Mouse (Mus musculus): ENCODE data around the gene Ccna2.

DNA sequence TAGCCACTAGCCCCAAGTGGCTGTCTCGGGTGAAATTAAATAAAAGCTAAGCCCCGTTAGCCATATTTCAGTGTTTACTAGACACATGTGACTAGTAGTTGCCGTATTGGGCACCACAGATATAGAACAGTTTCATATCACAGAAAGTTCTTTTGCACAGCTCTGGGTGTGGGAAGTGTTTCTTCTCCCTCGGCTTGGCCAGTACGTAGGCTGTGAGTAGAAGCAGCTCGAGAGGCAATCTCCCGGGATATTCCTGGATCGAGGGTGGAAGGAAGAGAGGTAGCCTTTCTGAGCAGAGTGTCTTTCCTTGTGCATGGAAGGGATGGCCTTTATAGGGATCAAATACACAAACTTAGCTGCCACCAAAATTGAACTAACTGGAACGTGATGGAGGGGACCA, 55.8 kb downstream of the Ccna2 start:
- TF ChIP-seq POLR2A (IDR thresholded peaks at IDR 0.05; ENCODE audit: borderline replicate concordance, extremely low read depth, insufficient read depth, insufficient read length, poor library complexity, severe bottlenecking) (no peak), CTCF (IDR thresholded peaks at IDR 0.05; ENCODE audit: borderline replicate concordance, extremely low read depth, insufficient read depth, insufficient read length) (no peak)

All from brain, embryonic 14.5 days (tissue).